Mouse (Mus musculus) ES-Bruce4 (cell line): ENCODE measurements around the gene Sfta2.

Experiments used
- CTCF ChIP-seq: IDR thresholded peaks from one replicate; pipeline ENCODE4 v1.8.1; 2011; ENCODE audit warnings: low read depth, low read length
- POLR2A ChIP-seq: IDR thresholded peaks from one replicate; pipeline ENCODE4 v1.8.1; 2011; ENCODE audit warnings: low read length; ENCODE audit not compliant: insufficient read depth

DNA sequence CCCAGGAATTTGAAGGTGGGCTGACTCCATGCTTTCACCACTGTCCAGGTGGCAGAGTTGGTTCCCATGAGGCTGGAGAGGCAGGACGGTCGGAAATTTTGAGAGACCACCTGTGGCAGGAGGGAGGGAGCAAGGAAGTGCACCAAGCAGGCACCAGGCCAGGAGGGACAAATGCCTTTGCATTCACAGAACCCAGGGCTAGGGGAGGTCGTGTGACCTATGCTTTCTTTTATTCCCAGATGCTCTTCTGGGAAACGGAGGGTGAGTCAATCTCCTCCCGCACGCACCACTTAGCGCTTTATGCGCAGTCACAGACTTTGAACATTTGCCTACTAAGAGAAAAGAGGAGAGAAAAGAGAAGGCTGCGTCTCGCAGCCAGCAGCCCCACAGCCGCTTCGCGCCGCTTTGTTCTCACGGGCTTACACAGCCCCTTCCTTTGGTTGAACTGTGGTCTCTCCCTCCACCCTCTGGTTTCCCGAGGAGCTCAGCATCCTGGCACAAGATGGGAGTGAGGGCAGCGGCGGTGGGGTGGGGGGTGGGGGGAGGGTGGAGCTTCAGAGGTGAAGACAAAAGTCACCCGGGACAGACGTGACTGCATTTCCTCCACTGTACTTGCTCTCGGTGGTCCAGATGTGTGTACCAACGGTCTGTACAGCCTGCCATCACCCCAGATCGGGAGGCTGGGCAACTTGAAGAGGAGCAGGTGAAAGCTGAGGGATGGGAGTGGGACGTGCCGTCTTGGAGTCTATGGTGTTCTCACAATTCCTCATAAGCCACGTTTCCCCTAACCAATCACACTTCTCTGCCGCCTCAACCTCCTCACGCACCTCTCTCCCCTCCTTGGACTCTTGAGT is 32.0 kb upstream of the Sfta2 start:
- no peak for TF ChIP-seq CTCF
- TF ChIP-seq POLR2A = no peak
